Mouse (Mus musculus): Measurements from ENCODE around the gene Grin2b. TPM values are rescaled to one million over a fixed set of nuclear protein-coding genes. Genes with fewer than 3 reads are reported as not detected.

Gene Grin2b
- total RNA-seq, 4 experiments from 2014 or later: 0.24 to 0.86 (median 0.70) TPM

- DNase-seq: no peak
Measured at GRCm38 (mm10) chr6:136008120-136008519, 165.2 kb downstream of the Grin2b start.

GRCm38 (mm10) chr6:135994691-135995090, 178.6 kb downstream of the Grin2b start:
- no peak for DNase-seq

GRCm38 (mm10) chr6:135993897-135994296, 179.4 kb downstream of the Grin2b start:
- no peak for DNase-seq

- no peak for DNase-seq
Measured at GRCm38 (mm10) chr6:135993378-135993777, 179.9 kb downstream of the Grin2b start.

GRCm38 (mm10) chr6:135976106-135976505, 197.2 kb downstream of the Grin2b start:
- no peak for DNase-seq

GRCm38 (mm10) chr6:135972481-135972880, 200.8 kb downstream of the Grin2b start:
- DNase-seq: no peak

- no peak for DNase-seq
Measured at GRCm38 (mm10) chr6:135971481-135971880, 201.8 kb downstream of the Grin2b start.

- DNase-seq: no peak
Measured at GRCm38 (mm10) chr6:135970716-135971318, 202.5 kb downstream of the Grin2b start.

GRCm38 (mm10) chr6:135961766-135962165, 211.5 kb downstream of the Grin2b start:
- DNase-seq: no peak

GRCm38 (mm10) chr6:135959629-135960028, 213.7 kb downstream of the Grin2b start:
- no peak for DNase-seq

GRCm38 (mm10) chr6:135951666-135952065, 221.6 kb downstream of the Grin2b start:
- no peak for DNase-seq

GRCm38 (mm10) chr6:135945511-135945910, 227.8 kb downstream of the Grin2b start:
- DNase-seq: no peak

GRCm38 (mm10) chr6:135944358-135944757, 229.0 kb downstream of the Grin2b start:
- DNase-seq: no peak

- no peak for DNase-seq
Measured at GRCm38 (mm10) chr6:135943121-135943617, 230.1 kb downstream of the Grin2b start.

GRCm38 (mm10) chr6:135932924-135933323, 240.4 kb downstream of the Grin2b start:
- no peak for DNase-seq

- DNase-seq: no peak
Measured at GRCm38 (mm10) chr6:135932400-135932920, 240.9 kb downstream of the Grin2b start.

GRCm38 (mm10) chr6:135917676-135918075, 255.6 kb downstream of the Grin2b start:
- DNase-seq: no peak

- DNase-seq: no peak
Measured at GRCm38 (mm10) chr6:135914608-135915007, 258.7 kb downstream of the Grin2b start.

GRCm38 (mm10) chr6:135912114-135912513, 261.2 kb downstream of the Grin2b start:
- DNase-seq: no peak

GRCm38 (mm10) chr6:135911131-135911530, 262.2 kb downstream of the Grin2b start:
- DNase-seq: no peak

GRCm38 (mm10) chr6:135907540-135908320, 265.6 kb downstream of the Grin2b start:
- peak; percentile 54 for DNase-seq

- no peak for DNase-seq
Measured at GRCm38 (mm10) chr6:135907137-135907536, 266.2 kb downstream of the Grin2b start.

- DNase-seq: no peak
Measured at GRCm38 (mm10) chr6:135904391-135904790, 268.9 kb downstream of the Grin2b start.

- DNase-seq: no peak
Measured at GRCm38 (mm10) chr6:135900410-135900809, 272.9 kb downstream of the Grin2b start.

Data from adrenal gland, adult 8-10 months (tissue).